Mouse (Mus musculus): ENCODE measurements around the gene Lif.

Lif gene

DNA sequence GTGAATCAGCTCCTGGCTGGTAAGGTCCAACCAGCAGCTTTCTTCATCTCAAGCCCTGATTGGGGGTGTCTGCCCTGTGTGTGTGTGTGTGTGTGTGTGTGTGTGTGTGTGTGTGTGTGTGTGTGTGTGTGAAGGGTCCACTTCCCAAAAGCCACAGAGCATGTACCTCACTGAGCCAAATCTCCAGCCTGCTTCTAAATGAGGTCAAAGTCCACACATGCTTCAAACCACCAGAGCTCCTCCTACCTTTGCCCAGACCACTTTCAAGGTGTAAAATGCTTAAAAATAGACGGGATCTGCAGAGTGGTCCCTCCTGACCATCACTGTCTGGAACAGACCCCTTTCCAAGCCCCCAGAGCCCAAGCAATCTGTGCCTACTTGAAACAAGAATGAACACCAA, 5.9 kb downstream of the Lif start:
- DNase-seq: no peak

DNA sequence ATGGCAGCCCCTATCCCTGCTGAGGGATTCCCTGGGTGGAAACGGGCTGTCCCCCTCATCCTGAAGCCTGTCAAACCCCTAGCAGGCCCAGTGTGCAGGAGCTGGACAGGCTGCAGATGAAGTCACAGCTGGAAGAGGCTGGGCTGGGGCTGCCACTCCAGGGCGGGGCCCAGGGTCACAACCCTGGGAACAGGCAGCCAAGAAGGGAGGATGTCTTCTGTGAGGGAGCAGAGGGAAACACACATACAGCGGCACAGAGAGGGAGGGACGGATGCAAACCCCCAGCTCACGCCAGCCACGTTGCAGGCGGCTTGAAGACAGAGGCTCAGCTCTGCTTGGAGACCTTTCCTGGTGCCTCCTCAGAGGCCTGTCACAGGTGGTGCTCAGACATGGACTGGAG, 6.7 kb downstream of the Lif start:
- DNase-seq: no peak

DNA sequence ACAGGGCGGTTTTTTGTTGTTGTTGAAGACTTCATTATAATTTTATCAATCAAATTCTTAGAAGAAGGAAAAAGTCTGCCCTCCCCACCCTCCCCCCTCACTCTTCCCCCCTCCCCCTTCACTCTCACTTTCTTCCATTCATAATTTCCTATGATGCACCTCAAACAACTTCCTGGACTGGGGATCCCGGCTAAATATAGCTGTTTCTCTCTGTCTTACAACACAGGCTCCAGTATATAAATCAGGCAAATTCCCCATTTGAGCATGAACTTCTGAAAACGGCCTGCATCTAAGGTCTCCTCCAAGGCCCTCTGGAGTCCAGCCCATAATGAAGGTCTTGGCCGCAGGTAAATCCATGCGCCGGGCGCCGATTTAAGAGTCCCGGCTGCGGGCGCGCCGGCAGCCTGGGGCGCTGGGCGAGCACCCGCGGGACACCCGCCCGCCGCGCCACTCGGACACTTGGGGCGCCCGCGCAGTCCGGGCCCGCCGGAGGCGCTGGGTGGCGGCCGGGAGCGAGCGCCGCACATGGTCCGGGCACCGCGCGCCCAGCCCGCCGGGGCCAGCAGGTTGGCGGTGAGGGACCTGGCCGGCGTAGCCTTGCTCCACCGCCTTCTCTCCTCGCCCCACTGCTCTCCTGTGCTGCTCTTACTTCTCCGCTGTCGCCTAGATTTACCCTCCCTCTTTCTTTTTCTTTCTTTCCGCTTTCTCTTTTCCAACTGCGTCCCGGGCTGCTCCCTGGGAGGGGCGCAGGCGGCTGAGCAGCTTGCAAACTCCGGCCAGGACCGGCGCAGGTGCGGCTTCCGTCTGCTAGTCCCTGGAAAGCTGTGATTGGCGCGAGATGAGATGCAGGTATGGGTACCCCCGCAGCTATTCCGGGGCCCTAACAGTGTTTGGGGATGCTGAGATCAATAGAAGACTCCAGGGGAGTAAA, 9.2 kb downstream of the Lif start:
- peak; percentile 35 to 39 for DNase-seq

DNA sequence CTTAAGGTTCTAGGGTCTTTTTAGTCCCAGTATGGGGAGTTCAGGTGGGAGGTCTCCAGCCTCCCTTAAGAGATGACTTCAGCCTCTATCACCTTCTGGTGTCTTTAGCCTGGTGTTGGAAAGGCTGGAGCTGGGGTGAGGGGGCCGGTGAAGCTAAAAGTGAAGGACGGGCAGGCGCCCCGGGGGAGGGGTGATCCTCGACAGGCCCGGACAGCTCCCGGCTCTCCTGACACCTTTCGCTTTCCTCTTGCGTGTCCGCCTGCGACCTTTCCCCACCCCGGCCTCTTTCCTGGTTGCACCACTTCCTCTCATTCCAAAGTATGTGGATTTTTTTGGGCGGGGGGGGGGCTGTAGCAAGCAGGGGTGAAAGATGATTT, 9.8 kb downstream of the Lif start:
- DNase-seq: no peak

DNA sequence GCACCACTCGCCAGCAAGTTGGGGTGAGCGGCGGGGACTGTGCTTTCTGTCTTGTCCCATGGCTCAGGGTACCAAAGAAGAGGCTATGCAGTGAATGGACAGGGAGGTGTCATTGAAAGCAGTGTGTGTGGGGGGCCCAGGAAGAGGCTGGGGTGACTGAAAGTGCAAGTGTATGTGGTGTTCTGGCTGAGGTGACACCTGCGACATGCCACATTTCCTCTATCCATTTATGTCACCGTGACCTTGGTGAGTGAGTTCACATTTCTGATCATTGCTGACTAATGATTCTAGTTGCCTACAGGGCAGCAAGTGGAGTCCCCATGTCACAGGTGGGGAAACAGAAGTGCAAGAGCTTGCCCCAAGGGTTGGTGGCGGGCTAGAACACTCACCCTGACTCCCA, 11.1 kb downstream of the Lif start:
- no peak for DNase-seq

DNA sequence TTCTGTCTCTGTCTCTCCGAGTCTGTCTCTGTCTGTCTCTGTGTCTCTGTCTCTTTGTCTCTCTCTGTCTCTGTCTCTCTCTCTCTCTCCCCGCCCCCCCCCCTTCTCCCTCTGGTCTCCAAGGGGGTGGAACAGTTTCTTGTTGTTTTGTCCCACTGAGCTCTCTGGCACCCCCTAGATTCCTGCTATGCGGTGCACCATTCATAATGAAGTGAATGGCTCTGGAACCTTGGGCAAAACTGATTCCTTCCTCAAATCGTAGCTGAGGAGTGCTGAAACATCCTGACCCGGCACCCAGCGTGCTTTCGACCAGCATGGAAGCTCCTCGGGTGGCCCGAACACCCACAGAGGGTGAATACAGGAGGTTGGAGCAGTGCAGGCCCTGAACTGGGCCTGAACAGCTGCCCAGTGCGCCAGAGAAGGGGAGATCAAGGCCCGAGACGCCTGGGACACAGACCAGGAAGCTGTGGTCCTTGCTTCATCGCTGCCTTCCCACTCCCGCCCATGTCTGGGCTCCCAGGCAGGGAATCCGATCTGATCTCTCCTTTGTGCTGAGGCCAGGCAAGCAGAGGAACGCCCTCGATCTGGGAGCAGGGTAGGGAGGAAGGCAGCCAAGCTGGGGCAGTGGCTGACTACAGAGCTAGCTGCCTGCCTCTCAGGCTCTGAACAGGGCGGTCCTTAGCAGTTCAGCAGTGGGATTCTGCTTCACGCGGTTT, 13.5 kb downstream of the Lif start:
- no peak for DNase-seq

DNA sequence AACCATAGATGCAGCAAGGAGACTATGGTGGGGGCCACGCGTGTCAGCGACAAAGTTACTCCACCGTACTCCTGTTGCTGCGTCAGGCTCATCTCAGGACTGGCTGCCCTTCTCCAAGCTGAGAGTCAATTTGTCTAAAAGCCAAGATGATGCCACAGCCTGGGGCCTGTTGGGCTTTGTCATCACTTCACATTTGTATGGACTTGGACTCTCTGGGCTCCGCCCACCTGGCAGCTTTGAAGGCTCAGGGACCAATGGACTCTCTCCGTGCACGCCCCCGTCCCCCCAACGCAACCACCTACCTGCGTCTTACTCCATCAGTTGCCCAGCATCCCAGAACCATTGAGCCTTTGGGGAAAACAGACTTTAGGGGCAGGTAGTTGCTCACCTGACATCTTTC, 14.2 kb downstream of the Lif start:
- DNase-seq: no peak

DNA sequence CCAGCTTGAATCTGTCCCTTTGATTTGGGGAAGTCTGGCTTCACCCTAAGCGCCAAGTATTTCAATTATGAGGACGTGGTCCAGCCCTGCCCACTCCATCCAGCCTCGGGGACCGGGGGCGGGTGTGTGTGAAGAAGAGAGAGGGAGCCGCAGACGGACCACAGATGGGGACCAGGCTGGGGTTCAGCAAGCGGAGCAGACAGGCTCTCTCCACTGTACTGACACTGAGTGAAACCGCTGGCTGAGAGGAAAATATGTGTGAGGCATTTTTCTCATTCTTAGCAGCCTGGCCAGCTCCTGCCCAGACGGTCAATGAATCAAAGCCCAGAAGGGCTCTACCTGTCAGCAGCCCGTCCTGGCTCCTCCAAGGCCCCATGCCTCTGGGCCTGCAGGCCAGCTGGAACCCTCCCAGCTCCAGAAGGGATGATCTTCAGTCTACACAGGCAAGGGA, 19.1 kb downstream of the Lif start:
- no peak for DNase-seq

DNA sequence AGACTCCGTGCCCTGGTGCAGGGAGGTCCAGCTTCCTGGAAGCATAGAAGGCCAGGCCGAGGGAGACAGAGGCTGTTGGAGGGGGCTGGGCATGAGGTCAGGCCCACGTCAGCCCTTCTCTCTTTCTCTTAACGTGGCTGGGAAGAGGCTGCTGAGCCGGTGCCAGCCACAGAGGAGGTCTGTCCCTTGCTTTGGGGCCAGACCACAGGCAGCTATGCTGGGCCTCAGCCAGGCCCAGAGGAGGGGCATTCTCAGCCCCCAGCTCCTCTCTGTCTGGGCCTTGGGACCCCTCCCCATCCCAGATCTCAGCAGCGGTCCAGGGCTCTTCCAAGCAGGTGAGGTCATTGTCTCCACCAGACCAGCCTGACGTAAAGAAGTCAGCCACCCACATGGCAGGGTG, 22.6 kb downstream of the Lif start:
- DNase-seq: no peak

DNA sequence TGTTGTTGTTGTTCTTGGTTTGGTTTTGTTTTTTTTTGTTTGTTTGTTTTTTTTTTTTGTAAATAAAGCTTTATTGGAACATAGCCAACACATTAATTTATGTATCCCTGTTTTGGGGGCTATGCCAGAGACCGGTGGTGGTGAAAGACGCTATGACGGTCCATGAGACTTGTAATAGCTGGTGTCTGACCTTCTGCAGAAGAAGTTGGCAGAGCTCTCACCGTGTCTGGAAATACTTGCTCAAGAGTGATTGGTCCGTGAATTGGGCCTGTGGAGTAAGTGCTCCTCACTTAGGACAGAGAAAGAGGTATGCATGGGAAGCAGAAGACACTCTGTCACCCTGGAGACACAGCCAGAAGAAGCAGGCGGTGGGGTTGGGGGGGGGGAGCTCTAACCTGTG, 24.5 kb downstream of the Lif start:
- no peak for DNase-seq

DNA sequence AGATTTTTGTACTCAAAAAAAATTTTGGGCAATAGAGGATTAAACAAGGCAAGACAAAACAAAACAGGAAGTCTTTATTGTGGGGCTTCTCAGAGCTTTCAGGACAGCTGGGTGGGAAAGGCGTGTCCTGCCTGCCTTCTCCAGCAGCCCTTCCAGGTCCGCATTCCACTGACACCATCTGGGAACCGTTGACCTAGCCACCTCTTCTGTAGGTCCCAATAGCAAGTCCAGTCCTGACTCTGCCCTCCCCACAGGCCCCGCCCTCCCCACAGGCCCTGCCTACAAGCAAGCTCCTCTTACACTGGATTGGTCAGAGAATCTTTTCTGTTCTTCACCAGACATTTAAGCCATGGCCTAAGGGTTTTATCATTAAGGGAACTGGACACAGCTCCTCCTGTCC, 26.3 kb downstream of the Lif start:
- no peak for DNase-seq

DNA sequence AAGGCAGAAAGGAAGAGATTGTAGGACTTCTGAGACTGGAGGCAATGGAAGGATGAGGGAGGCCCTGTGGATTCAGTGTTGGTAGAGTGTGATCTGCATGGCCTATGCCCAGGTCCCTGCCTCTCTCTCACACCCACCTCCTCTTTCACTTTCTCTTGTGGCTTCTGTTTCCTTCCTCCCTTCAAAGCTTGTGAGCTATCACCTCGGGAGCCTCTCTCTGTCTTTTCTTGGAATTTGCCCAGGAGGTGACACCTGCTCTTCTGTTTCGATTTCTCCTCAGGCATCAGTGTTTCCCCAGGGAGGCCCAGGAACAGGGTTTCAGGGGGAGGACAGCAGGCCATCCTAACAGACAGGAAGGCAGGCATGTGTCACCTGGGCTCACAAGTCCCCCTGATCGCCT, 31.9 kb downstream of the Lif start:
- DNase-seq: peak; percentile 41 to 51

DNA sequence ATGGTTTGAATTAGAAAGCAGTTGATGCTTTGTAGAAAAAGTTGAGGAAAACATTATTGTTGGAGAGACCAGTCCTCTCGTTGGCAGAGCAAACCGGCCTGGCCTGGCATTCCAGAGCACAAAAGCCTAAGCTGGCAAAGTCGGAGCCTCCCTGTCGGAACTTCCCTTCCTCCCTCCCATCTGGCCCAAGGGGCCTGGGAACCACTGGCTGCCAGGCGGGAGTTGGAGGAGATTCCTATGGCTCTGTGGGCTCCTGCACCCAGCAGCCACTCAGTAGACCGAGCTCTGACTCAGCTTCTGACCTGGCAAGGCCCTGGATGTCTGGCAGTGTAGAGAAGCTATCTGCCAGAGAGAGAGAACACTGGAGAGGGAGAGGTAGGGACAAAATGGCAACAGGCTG, 34.3 kb downstream of the Lif start:
- no peak for DNase-seq

DNA sequence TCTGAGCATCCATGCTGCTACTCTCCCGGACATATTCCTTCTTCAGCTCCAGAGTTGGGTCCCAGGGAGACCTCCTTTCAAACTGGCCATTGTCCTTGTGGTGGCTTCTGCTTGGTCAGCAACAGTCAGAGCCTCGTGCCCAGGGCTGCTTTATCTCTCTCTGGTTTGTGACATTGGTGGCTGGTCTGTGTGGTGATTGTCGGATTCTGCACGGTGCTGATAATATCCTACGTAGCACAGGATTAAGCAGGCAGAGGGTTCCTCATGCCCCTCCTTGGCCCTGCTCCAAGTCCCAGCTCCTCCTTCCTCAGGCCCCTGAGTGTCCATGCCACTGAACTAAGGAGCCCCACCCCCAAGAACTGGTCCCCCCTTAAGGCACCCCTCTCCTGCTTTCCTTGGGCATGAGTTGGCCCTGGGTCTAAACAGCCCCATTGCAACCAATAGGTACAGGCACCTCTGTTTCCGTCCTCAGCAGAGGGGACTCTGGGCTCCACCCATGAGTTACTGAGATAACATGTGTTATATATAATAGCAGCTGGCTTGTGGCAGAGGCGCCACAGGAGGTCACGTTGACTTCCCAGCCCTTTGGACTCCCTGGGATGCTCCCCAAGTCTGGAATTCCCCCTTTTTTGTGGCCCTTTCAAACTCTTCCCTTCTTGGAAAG, 35.0 kb downstream of the Lif start:
- DNase-seq: no peak

DNA sequence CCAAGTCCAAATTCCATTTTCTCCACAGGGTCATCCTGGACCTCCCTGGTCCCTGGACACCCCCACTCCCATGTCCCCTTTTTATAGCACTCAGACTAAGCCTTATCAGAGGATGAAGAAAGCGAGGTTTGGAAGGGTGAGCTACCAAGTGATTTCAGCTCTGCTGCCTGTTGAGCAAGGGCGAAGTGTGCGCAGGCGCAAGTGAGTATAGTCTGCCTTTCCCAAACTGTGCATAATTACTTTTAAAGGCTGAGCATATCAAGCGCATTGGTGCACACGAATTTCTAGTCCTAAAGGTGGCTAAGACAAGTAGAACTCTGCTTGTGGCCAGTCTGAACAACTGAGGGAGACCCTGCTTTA, 35.5 kb downstream of the Lif start:
- DNase-seq: no peak

DNA sequence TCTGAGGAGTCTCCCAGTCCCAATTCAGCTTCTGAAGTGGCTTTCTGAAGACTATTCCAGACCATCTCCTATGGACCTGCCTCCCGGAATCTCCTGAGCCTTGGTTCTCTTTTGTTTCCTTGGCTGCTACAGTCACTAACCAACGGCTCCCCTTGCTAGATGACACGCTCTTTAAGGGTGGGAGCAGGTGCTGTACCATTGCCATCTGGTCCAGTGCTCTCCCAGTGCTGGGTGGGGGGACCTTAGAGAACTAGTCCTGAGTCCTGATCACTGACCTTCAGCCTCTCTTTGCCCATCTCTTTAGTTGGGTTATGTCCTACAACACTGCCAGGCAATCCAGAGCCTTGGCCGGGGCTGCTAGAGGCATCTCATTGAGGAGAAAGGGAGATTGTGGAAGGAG, 36.1 kb downstream of the Lif start:
- DNase-seq: no peak

DNA sequence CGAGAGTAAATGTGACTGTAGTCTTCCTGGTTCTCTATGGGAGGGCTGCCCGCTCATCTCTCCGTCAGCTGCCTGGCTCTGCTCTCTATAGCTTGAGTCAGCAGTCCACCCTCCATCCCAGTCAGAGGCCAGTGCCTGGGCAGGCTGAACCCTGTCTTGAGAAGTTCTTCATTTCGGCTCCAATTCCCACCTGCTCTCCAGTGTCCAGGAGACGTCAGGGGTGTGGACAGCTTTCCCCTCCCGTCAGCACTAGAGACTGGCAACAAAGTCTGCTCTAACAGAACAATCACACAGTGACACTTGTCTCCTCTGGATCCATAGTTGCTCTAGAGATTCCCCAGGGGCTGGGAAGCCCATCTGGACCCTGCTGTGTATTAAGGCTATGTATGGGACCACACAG, 36.7 kb downstream of the Lif start:
- no peak for DNase-seq

DNA sequence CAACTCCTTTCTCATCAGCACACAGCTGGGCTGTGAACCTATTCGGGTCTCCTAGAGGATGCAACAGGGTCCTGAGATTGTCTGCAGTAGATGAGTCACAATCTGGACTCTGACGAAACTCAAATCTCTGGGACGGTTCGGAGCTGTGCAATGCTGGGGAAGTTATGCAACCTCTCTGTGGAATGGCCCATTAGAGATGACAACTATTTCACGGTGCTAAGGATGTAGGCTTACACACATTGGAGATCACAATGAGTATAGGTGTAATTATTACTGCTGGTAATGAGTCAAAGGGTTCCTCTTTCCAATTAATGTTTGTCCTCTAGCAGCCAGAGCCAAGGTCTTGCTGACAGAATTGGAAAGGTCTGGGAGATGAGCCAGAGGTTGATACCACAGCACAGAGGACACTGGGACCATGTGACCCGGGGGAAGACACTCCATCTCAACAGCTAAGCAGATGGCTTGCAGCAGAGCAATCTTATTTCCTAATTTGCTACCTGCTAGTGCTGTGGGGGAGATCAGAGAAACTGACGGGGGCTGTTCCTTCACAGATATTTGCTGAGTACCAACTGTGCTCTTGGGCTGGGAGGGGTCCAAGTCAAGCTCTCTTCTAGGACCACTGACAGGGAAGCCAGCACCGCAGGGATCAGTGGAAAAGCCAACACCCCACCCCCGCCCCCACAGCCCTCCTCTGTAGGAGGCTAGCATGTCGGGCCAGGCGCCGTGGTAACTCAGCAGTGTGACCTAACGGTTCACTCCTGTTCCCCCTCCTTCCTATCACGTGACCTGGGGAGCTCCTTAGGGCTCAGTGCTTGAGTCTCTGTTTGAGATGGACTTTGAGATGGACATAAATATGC, 37.4 kb downstream of the Lif start:
- DNase-seq: no peak

DNA sequence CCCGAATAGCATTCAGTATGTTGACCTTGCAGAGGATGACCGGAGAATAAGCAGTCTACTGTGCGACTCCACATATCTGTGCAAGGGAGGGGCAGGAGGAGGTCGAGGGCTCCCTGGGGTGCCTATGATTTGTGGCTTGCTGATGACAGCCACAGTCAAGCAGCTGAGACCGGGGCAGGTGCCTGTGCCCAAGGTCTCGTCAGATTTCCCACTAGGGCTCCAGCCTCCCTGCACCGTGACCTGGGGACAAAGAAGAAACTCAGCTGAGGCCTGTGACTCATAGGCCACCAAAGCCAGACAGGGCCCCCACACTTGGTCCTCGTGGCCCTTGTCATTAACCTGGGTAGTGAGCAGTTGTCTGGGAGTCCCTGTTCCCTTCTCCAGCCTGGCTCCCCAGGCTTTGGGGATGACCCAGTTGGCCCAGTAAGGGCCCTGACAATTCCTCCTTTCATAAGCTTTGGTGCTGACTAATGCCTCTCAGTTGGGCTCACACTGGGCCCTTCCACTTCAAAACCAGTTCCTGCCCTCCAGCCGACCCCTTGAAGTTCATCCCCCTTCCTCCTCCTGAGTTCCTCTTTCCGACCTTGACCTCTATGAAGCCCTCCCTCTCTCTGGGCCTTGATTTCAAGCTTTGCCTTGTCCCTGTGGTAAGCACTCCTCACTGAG, 39.4 kb downstream of the Lif start:
- DNase-seq: no peak

DNA sequence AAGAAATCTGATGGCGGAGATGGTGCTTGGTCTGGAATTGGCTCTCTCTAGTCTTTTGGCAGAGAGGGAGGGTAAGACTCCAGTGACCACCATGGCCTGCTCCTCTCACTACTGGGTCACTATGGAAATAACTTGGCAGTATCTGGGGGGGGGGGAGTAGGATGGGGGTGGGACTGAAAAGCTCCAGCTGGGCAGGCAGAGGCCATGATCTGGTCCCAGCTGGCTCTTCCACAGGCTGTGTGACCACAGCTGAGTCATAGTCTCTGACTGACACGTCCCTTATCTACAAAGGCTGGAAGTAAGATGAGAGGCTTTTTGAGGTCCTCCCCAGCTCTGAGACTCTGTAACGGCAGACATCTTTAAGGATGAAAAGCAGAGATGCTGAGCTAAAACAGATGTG, 40.4 kb downstream of the Lif start:
- no peak for DNase-seq

DNA sequence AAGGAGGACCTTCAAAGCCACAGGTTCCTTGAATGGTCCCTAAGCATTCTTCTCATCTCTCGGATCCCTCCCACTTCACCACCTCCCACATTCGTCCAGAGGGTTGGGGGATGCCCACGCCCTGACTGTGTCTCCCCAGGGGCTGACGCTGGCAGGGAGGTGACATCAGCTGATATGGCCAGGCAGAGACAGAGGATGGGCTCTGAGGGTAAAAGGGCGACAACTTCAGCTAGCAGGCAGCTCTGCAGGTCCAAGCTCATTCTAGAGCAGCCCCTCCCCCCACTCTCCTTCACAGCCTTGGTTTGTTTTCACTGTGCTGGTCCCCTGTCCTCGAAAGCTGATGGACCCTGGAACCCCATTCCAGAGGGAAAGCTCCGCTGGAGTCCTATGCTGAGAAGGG, 41.3 kb downstream of the Lif start:
- no peak for DNase-seq

DNA sequence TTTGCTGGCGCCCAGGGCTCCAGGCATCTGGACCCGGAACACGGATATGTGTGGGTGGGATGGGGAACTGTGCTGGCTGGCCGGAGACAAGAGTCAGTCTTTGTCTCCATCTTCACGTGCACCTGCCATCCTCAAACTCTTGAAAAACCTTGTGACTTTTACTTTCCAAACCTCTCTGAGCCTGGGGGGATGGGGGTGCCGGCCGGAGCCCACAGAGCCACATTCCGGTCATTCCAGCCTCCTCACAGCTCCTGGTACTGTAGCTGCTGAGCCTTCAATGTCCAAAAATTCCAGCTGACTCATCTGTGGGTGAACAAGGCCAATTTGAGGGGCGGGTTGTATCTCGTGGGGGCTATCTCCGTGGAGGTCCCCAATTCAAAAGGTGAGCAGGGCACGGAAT, 41.8 kb downstream of the Lif start:
- DNase-seq: no peak
